Mouse (Mus musculus) neural tube, embryonic 15.5 days (tissue): ENCODE results near the gene Ctf1. TPM values are rescaled to one million over a fixed set of nuclear protein-coding genes. Genes with fewer than 3 reads are reported as not detected.
A peak's percentile ranks its signal among the peaks of the same experiment; 100 is the strongest.

Experiments
- ATAC-seq: fragments of 200-750 bp; cut with Nextera tagmentation; 2 replicates; pipeline ENCODE4 v1.8.0; 2017; ENCODE audit warnings: mild to moderate bottlenecking, moderate TSS enrichment, moderate library complexity; ENCODE audit not compliant: low FRiP score
- H3K27ac ChIP-seq: fragments of 300-500 bp; sonication (generic); replicated peaks from 2 replicates; pipeline ENCODE4 v1.5.1; 2015; ENCODE audit warnings: mild to moderate bottlenecking, inconsistent platforms
- H3K27me3 ChIP-seq: fragments of 300-500 bp; sonication (generic); replicated peaks from 2 replicates; pipeline ENCODE4 v1.6.1; 2015; ENCODE audit warnings: inconsistent platforms
- H3K36me3 ChIP-seq: fragments of 300-500 bp; sonication (generic); 2 replicates; pipeline ENCODE4 v1.6.1; 2015; ENCODE audit warnings: inconsistent platforms
- H3K4me1 ChIP-seq: fragments of 300-500 bp; sonication (generic); 2 replicates; pipeline ENCODE4 v1.6.1; 2015; ENCODE audit warnings: inconsistent platforms
- H3K4me2 ChIP-seq: fragments of 300-500 bp; sonication (generic); 2 replicates; pipeline ENCODE4 v1.6.1; 2015; ENCODE audit warnings: inconsistent platforms, mild to moderate bottlenecking, moderate library complexity
- H3K4me3 ChIP-seq: fragments of 300-500 bp; sonication (generic); replicated peaks from 2 replicates; pipeline ENCODE4 v1.5.1; 2015; ENCODE audit warnings: mild to moderate bottlenecking, inconsistent platforms
- H3K9ac ChIP-seq: fragments of 300-500 bp; sonication (generic); replicated peaks from 2 replicates; pipeline ENCODE4 v1.6.1; 2015; ENCODE audit warnings: mild to moderate bottlenecking, inconsistent platforms
- H3K9me3 ChIP-seq: fragments of 300-500 bp; sonication (generic); replicated peaks from 2 replicates; pipeline ENCODE4 v1.6.1; 2016; ENCODE audit warnings: inconsistent platforms
- WGBS: fragments of 180-500 bp; shearing (Covaris S2); methylation state at CpG from one replicate; pipeline ENCODE4 v1.1.7; 2015; ENCODE audit warnings: mixed read lengths; 5-methylcytosine and 5-hydroxymethylcytosine counted together
- polyA plus RNA-seq: library from polyadenylated mRNA; unstranded; fragments of >200 nt; fragmentation: Nextera tagmentation; extraction: Ambion mirVana; gene quantifications from 2 replicates; pipeline ENCODE4 v1.2.1, GENCODE M21; 2015

Gene Ctf1
- polyA plus RNA-seq, 1 experiment from 2014 or later = 3.6 TPM

- under 1% methylated on average over 36 of the region's 39 CpGs for WGBS
- Histone ChIP-seq H3K4me2 (peak overlapping the region; percentile 88), H3K36me3 (peaks cover 29% of the 10 kb centered on the region), H3K9me3 (no peaks in the 10 kb centered on the region), H3K27me3 (no peaks in the 10 kb centered on the region), H3K9ac (peak overlapping the region; percentile 95), H3K4me1 (peaks cover 25% of the 10 kb centered on the region), H3K4me3 (peak overlapping the region; percentile 85), H3K27ac (peak overlapping the region; percentile 92)
- ATAC-seq = peak; percentile 92
These were observed 33.3 kb downstream of the Ctf1 start for GRCm38 (mm10) chr7:127745652-127746493.

GRCm38 (mm10) chr7:127746494-127747491, 34.3 kb downstream of the Ctf1 start:
- H3K4me2 ChIP-seq = peak overlapping the region; percentile 88
- no peak for ATAC-seq

GRCm38 (mm10) chr7:127747559-127748234, 35.2 kb downstream of the Ctf1 start:
- Histone ChIP-seq H3K9ac (peak overlapping the region; percentile 95), H3K27me3 (no peaks in the 10 kb centered on the region), H3K27ac (no peak overlapping the region; the same call in 1 of the 2 replicates), H3K4me1 (peaks cover 30% of the 10 kb centered on the region), H3K36me3 (peaks cover 48% of the 10 kb centered on the region), H3K4me3 (peak overlapping the region; percentile 85), H3K4me2 (peak overlapping the region; percentile 88), H3K9me3 (no peaks in the 10 kb centered on the region)
- no peak for ATAC-seq
- 41% methylated on average over 6 of the region's 6 CpGs for WGBS

More at GRCm38 (mm10) chr7:127746494-127747491, 34.3 kb downstream of the Ctf1 start:
- no peaks in the 10 kb centered on the region for H3K27me3 ChIP-seq
- peak overlapping the region; percentile 92 for H3K27ac ChIP-seq
- H3K36me3 ChIP-seq = peaks cover 39% of the 10 kb centered on the region
- peak overlapping the region; percentile 95 for H3K9ac ChIP-seq
- no peaks in the 10 kb centered on the region for H3K9me3 ChIP-seq
- peaks cover 25% of the 10 kb centered on the region for H3K4me1 ChIP-seq
- H3K4me3 ChIP-seq = peak overlapping the region; percentile 85
- under 1% methylated on average over 38 of the region's 62 CpGs for WGBS

- no peak for ATAC-seq
- 94% methylated on average over 28 of the region's 28 CpGs for WGBS
- H3K4me2 ChIP-seq = peak overlapping the region; percentile 88
- peaks cover 35% of the 10 kb centered on the region for H3K4me1 ChIP-seq
- H3K27me3 ChIP-seq = no peaks in the 10 kb centered on the region
- H3K4me3 ChIP-seq = peak overlapping the region; percentile 85; the same call in 1 of the 2 replicates
- no peak overlapping the region; the same call in 1 of the 2 replicates for H3K27ac ChIP-seq
- H3K9ac ChIP-seq = no peak overlapping the region
- H3K9me3 ChIP-seq = no peaks in the 10 kb centered on the region
- H3K36me3 ChIP-seq = peaks cover 53% of the 10 kb centered on the region
These were observed 35.7 kb downstream of the Ctf1 start for GRCm38 (mm10) chr7:127748235-127748560.

- Histone ChIP-seq H3K36me3 (peaks cover 73% of the 10 kb centered on the region), H3K27ac (no peak overlapping the region), H3K4me3 (no peak overlapping the region), H3K9me3 (no peaks in the 10 kb centered on the region), H3K27me3 (no peaks in the 10 kb centered on the region), H3K4me1 (peaks cover 43% of the 10 kb centered on the region), H3K4me2 (no peak overlapping the region), H3K9ac (no peak overlapping the region)
- no peak for ATAC-seq
- 87% methylated on average over 19 of the region's 19 CpGs for WGBS
These were observed 37.9 kb downstream of the Ctf1 start for GRCm38 (mm10) chr7:127750131-127751127.

- 93% methylated on average over 5 of the region's 5 CpGs for WGBS
- ATAC-seq = no peak
- no peaks in the 10 kb centered on the region for H3K27me3 ChIP-seq
- no peak overlapping the region for H3K4me2 ChIP-seq
- peaks cover 85% of the 10 kb centered on the region for H3K36me3 ChIP-seq
- no peak overlapping the region for H3K27ac ChIP-seq
- no peak overlapping the region for H3K4me3 ChIP-seq
- H3K9me3 ChIP-seq = no peaks in the 10 kb centered on the region
- no peak overlapping the region for H3K9ac ChIP-seq
- peaks cover 54% of the 10 kb centered on the region for H3K4me1 ChIP-seq
These were observed 39.1 kb downstream of the Ctf1 start for GRCm38 (mm10) chr7:127751619-127752018.

- H3K4me1 ChIP-seq = peaks cover 58% of the 10 kb centered on the region
- H3K4me3 ChIP-seq = no peak overlapping the region
- 97% methylated on average over 27 of the region's 27 CpGs for WGBS
- H3K27ac ChIP-seq = no peak overlapping the region
- H3K4me2 ChIP-seq = no peak overlapping the region
- peaks cover 89% of the 10 kb centered on the region for H3K36me3 ChIP-seq
- no peaks in the 10 kb centered on the region for H3K27me3 ChIP-seq
- no peaks in the 10 kb centered on the region for H3K9me3 ChIP-seq
- no peak overlapping the region for H3K9ac ChIP-seq
- ATAC-seq = no peak
These were observed 39.5 kb downstream of the Ctf1 start for GRCm38 (mm10) chr7:127752069-127752468.

GRCm38 (mm10) chr7:127753158-127753557, 40.6 kb downstream of the Ctf1 start:
- no peak for ATAC-seq
- Histone ChIP-seq H3K36me3 (peaks cover 98% of the 10 kb centered on the region), H3K4me3 (no peak overlapping the region), H3K4me1 (peaks cover 56% of the 10 kb centered on the region), H3K27ac (no peak overlapping the region), H3K4me2 (no peak overlapping the region), H3K9me3 (no peaks in the 10 kb centered on the region), H3K9ac (0 out of 2 replicates have a peak overlapping the region, but pooled peaks have one; percentile 1), H3K27me3 (no peaks in the 10 kb centered on the region)
- WGBS = 85% methylated on average over 5 of the region's 5 CpGs

GRCm38 (mm10) chr7:127753741-127754140, 41.2 kb downstream of the Ctf1 start:
- H3K27ac ChIP-seq = no peak overlapping the region
- 92% methylated on average over 7 of the region's 7 CpGs for WGBS
- H3K9ac ChIP-seq = no peak overlapping the region
- H3K36me3 ChIP-seq = peaks cover 98% of the 10 kb centered on the region
- no peaks in the 10 kb centered on the region for H3K9me3 ChIP-seq
- ATAC-seq = no peak
- no peaks in the 10 kb centered on the region for H3K27me3 ChIP-seq
- H3K4me2 ChIP-seq = no peak overlapping the region
- H3K4me3 ChIP-seq = no peak overlapping the region
- H3K4me1 ChIP-seq = peaks cover 53% of the 10 kb centered on the region

GRCm38 (mm10) chr7:127759716-127760115, 47.2 kb downstream of the Ctf1 start:
- H3K4me2 ChIP-seq = no peak overlapping the region; the same call in 1 of the 2 replicates
- peaks cover 32% of the 10 kb centered on the region for H3K4me1 ChIP-seq
- H3K9ac ChIP-seq = no peak overlapping the region
- no peak overlapping the region for H3K4me3 ChIP-seq
- ATAC-seq = no peak
- H3K27me3 ChIP-seq = no peaks in the 10 kb centered on the region
- peaks cover 81% of the 10 kb centered on the region for H3K36me3 ChIP-seq
- 81% methylated on average over 6 of the region's 6 CpGs for WGBS
- no peaks in the 10 kb centered on the region for H3K9me3 ChIP-seq
- no peak overlapping the region for H3K27ac ChIP-seq
